Mouse (Mus musculus): Measurements from ENCODE around the gene Aoah.

- no peak for TF ChIP-seq POLR2A (IDR thresholded peaks at IDR 0.05; ENCODE audit: insufficient read depth, low read length)
- no peak for TF ChIP-seq EP300 (IDR thresholded peaks at IDR 0.05; ENCODE audit: insufficient read depth, low read depth, low read length)
- no peak for TF ChIP-seq CTCF (IDR thresholded peaks at IDR 0.05; ENCODE audit: low read depth, low read length)
Observed at GRCm38 (mm10) chr13:20796651-20797050, 2.7 kb downstream of the Aoah start.

Measured in ES-Bruce4 (cell line).